Mouse (Mus musculus) bone marrow macrophage, adult 2 months (primary cell): ENCODE data around the gene Arhgap23.

Experiments used
- CTCF ChIP-seq: IDR thresholded peaks from 2 replicates; pipeline ENCODE4 v1.5.1; 2012; ENCODE audit warnings: low read depth, mild to moderate bottlenecking, low read length, moderate library complexity
- POLR2A ChIP-seq: IDR thresholded peaks from 2 replicates; pipeline ENCODE4 v1.6.1; 2012; ENCODE audit warnings: mild to moderate bottlenecking, low read depth, low read length, borderline replicate concordance

- TF ChIP-seq CTCF = no peak
- TF ChIP-seq POLR2A = no peak
Measured at GRCm38 (mm10) chr11:97372159-97372864, 43.0 kb upstream of the Arhgap23 start.
